Mouse (Mus musculus): ENCODE measurements around the gene Cfap61. TPM values are rescaled to one million over a fixed set of nuclear protein-coding genes. Genes with fewer than 3 reads are reported as not detected.

Cfap61 gene
- polyA plus RNA-seq, 1 experiment = 0.33 TPM

GRCm38 (mm10) chr2:145997956-145998525, 63.5 kb downstream of the Cfap61 start:
- TF ChIP-seq CTCF (IDR thresholded peaks at IDR 0.05; ENCODE audit: borderline replicate concordance, insufficient read depth, low read length) (no peak), POLR2A (IDR thresholded peaks at IDR 0.05; ENCODE audit: low read depth, low read length) (no peak)
- H3K27ac ChIP-seq (ENCODE audit: insufficient read depth, low read length) = no peak overlapping the region
- no peak overlapping the region for H3K4me3 ChIP-seq (ENCODE audit: insufficient read depth, low read length)
- no peaks in the 10 kb centered on the region for H3K4me1 ChIP-seq (ENCODE audit: control insufficient read depth, insufficient read depth, low read length)

GRCm38 (mm10) chr2:146008801-146009200, 74.2 kb downstream of the Cfap61 start:
- no peak overlapping the region for H3K4me3 ChIP-seq (ENCODE audit: insufficient read depth, low read length)
- H3K27ac ChIP-seq (ENCODE audit: insufficient read depth, low read length) = no peak overlapping the region
- TF ChIP-seq POLR2A (IDR thresholded peaks at IDR 0.05; ENCODE audit: low read depth, low read length) = no peak
- no peak for TF ChIP-seq CTCF (IDR thresholded peaks at IDR 0.05; ENCODE audit: borderline replicate concordance, insufficient read depth, low read length)
- H3K4me1 ChIP-seq (ENCODE audit: control insufficient read depth, insufficient read depth, low read length) = no peaks in the 10 kb centered on the region

DNA sequence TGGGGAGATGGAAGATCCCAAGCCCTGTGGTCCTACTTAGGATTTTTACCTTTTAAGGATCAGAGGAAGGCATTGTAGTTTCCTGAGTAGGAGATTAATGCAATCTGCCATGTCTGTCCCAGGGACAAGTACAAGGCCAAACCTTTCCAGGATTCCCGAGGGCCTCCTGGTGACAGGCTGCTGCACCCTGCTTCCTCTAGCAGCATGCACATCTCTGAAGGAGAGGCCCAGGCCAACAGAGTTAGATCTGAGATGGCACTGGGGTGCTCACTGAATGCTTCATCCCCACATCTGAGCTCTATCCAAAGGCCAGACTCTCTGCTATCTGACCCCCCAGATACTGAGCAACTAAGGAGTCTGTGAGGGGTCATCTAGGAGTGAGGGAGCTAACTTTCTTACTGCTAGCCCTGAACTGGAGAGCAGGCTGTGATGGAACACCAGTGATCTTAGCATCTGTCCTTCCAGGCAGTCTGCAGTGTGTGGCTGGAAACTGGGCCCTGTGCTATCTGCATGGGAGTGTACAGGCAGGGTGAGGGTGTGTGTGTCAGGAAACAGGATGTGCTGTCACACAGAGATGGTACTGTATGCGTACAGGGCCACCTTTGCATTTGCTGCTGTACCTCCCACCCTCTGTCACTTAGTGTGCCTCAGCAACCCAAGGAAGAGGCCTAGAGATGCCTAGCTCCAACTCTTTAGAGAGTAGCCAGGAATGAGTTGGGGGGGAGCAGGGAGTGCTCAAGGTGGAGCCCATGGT, 75.2 kb downstream of the Cfap61 start:
- no peak for TF ChIP-seq CTCF (IDR thresholded peaks at IDR 0.05; ENCODE audit: borderline replicate concordance, insufficient read depth, low read length)
- no peak for TF ChIP-seq POLR2A (IDR thresholded peaks at IDR 0.05; ENCODE audit: low read depth, low read length)
- H3K4me1 ChIP-seq (ENCODE audit: control insufficient read depth, insufficient read depth, low read length) = no peaks in the 10 kb centered on the region
- no peak overlapping the region for H3K27ac ChIP-seq (ENCODE audit: insufficient read depth, low read length)
- H3K4me3 ChIP-seq (ENCODE audit: insufficient read depth, low read length) = no peak overlapping the region

DNA sequence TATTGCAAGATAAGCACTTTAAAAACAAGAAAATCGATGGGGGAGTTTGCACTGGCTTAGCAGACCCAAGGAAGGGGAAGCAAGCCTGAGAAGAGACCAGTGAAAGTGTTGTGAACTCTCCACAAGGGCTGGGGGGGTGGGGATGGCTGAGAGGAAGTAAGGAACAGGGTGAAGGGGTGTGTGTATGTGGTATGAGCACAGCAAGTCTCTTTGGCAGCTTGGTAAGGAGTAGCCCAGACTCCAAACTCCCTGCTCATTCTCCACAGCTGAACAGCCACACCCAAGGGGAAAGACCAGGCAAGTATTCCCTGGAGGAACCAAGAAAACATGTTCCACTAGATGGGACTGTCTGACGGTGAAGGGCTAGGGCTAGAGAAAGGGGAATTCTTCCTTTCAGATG, 76.2 kb downstream of the Cfap61 start:
- Histone ChIP-seq H3K4me3 (ENCODE audit: insufficient read depth, low read length) (no peak overlapping the region), H3K4me1 (ENCODE audit: control insufficient read depth, insufficient read depth, low read length) (no peaks in the 10 kb centered on the region), H3K27ac (ENCODE audit: insufficient read depth, low read length) (no peak overlapping the region)
- TF ChIP-seq CTCF (IDR thresholded peaks at IDR 0.05; ENCODE audit: borderline replicate concordance, insufficient read depth, low read length) (no peak), POLR2A (IDR thresholded peaks at IDR 0.05; ENCODE audit: low read depth, low read length) (no peak)

- TF ChIP-seq POLR2A (IDR thresholded peaks at IDR 0.05; ENCODE audit: low read depth, low read length) (no peak), CTCF (IDR thresholded peaks at IDR 0.05; ENCODE audit: borderline replicate concordance, insufficient read depth, low read length) (no peak)
- Histone ChIP-seq H3K27ac (ENCODE audit: insufficient read depth, low read length) (no peak overlapping the region), H3K4me3 (ENCODE audit: insufficient read depth, low read length) (no peak overlapping the region), H3K4me1 (ENCODE audit: control insufficient read depth, insufficient read depth, low read length) (0 out of 2 replicates have a peak, but pooled peaks cover 3% of the 10 kb centered on the region)
These were observed 81.0 kb downstream of the Cfap61 start for GRCm38 (mm10) chr2:146015341-146016186.

DNA sequence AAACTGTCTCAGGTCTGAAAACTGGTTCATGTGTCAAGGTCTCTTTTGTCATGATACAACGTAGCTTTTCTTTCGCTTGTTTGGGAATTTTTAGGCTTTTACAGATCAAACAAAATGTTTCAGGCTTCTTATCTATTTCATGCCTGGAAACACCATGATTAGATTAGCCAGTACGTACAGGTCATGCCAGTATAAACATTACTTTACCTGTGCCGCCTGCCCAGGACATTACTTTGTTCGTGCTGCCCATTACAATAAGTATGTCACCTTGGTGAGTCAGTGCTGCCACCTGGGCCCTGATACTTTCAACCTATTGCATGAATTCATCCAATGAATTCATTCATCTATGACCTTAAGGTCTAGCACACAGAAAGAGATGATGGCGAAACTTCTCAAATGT, 88.3 kb downstream of the Cfap61 start:
- Histone ChIP-seq H3K27ac (ENCODE audit: insufficient read depth, low read length) (no peak overlapping the region), H3K4me1 (ENCODE audit: control insufficient read depth, insufficient read depth, low read length) (peaks cover 9% of the 10 kb centered on the region), H3K4me3 (ENCODE audit: insufficient read depth, low read length) (no peak overlapping the region)
- TF ChIP-seq CTCF (IDR thresholded peaks at IDR 0.05; ENCODE audit: borderline replicate concordance, insufficient read depth, low read length) (no peak), POLR2A (IDR thresholded peaks at IDR 0.05; ENCODE audit: low read depth, low read length) (no peak)

GRCm38 (mm10) chr2:146043640-146044039, 109.1 kb downstream of the Cfap61 start:
- no peak for TF ChIP-seq CTCF (IDR thresholded peaks at IDR 0.05; ENCODE audit: borderline replicate concordance, insufficient read depth, low read length)
- no peak for TF ChIP-seq POLR2A (IDR thresholded peaks at IDR 0.05; ENCODE audit: low read depth, low read length)
- Histone ChIP-seq H3K27ac (ENCODE audit: insufficient read depth, low read length) (no peak overlapping the region), H3K4me1 (ENCODE audit: control insufficient read depth, insufficient read depth, low read length) (no peaks in the 10 kb centered on the region), H3K4me3 (ENCODE audit: insufficient read depth, low read length) (no peak overlapping the region)

DNA sequence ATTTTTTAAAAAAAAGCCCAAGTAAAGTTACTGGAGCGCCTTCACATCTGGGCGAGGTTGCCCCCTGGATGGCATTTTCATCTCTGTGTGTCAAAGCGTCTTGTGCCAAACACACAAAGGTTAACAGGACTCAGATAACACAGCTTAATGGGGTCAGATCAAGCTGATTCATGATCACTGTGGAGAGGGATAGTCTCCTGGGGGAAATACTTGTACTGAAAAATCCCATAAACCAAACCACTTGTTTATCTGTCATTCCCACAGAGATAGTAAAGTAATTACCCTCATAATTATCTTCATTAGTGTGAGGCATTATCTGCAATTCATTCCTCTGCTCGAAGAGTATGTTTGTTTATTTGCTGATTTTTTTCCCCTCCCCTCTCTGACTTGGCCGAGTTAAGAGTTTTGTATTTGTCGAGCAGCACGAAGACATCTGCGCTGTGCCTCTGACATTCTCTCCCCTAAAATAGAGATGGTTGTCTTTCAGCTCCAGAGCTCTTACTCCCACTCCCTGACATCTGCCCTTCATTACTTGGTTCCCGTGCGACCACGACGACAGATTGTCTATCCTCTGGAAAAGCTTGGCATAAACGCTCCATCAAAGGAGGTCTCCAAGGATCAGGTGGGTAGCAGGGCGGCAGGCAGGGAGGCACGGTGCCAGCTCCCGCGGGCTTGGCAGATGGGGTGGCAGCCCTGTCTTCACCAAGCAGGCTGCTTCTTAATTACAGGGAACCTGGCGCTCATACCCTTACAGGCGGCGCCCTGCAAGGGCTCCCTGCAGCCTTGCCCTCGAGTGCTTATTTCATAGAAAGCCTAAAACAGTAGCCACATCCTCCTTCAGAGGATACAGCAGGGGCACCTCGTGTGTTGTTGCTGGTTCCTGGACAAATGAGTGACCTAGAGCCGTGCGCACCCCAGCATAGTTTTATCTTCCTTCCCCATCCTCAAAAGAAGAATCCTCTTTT, 110.6 kb downstream of the Cfap61 start:
- H3K4me1 ChIP-seq (ENCODE audit: control insufficient read depth, insufficient read depth, low read length) = no peaks in the 10 kb centered on the region
- H3K4me3 ChIP-seq (ENCODE audit: insufficient read depth, low read length) = no peak overlapping the region
- H3K27ac ChIP-seq (ENCODE audit: insufficient read depth, low read length) = no peak overlapping the region
- TF ChIP-seq POLR2A (IDR thresholded peaks at IDR 0.05; ENCODE audit: low read depth, low read length) (no peak), CTCF (IDR thresholded peaks at IDR 0.05; ENCODE audit: borderline replicate concordance, insufficient read depth, low read length) (no peak)

DNA sequence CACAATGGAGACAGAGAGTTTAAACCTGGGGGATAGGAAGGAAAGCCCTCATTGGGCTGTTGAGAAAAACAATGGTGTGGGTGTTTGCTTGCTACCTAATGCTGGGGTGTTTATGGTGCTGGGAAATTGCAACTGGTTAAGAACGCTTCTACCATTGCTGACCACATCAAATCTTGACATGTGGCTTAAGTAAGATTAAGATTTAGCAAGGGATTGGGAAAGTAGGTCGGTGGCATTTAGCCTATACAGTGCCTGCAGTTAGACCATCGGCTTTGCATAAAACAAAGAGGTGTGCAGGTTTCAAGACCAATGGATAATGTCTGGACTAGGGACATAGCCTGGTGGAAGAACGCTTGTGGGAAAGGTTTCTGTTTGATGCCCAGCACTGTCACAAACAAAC, 113.1 kb downstream of the Cfap61 start:
- H3K27ac ChIP-seq (ENCODE audit: insufficient read depth, low read length) = no peak overlapping the region
- TF ChIP-seq CTCF (IDR thresholded peaks at IDR 0.05; ENCODE audit: borderline replicate concordance, insufficient read depth, low read length) = no peak
- no peak for TF ChIP-seq POLR2A (IDR thresholded peaks at IDR 0.05; ENCODE audit: low read depth, low read length)
- H3K4me1 ChIP-seq (ENCODE audit: control insufficient read depth, insufficient read depth, low read length) = no peaks in the 10 kb centered on the region
- no peak overlapping the region for H3K4me3 ChIP-seq (ENCODE audit: insufficient read depth, low read length)

Data from embryonic fibroblast, embryonic 13.5 days (primary cell).